Mouse (Mus musculus): ENCODE measurements around the gene Birc6.

DNA sequence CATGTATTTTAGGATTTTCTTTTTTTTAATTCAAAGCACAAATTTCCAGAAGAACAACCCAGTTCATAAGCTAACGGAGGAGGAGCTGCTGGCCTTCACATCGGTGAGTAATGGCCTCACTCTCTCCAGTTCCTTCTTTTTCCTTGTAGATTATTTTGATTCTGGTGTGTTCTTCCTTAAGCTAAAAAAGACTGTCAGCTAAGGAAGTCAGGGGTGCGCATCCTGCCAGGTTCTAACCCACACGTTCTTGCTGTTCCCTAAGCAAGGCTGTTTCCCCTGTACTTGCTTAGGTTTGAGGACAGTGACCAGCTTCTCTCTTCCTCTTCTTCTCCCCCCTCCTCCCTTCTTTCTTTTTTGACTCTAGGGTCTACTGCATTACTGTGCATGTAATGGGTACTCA is 222.9 kb downstream of the Birc6 start:
- TF ChIP-seq CTCF (IDR thresholded peaks at IDR 0.05; ENCODE audit: extremely low read depth, insufficient read depth, insufficient read length, insufficient replicate concordance), result no peak
- TF ChIP-seq POLR2A (IDR thresholded peaks at IDR 0.05; ENCODE audit: low read depth, low read length), result no peak

All from spleen, adult 2 months (tissue).